Mouse (Mus musculus): Measurements from ENCODE around the gene Ubtd2.

Ubtd2 gene

DNA sequence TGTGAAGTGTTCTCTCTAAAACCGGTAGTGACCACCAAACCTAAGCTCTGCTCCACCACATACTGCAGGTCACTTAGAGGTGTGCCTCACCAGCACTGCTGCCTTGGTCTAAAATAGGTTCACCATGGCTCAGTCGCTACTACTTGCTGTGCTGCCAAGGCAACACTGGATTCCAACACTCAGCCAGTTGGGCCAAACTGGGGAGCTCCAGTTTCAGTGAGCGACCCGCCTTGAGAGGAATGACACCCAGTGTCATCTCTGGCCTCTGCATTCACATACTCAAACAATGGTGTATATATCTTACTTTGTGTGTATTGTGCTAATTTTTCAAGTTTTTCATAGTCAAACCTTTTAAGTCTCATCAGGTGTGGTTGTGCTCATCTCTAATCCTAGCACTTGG lies 63.6 kb downstream of the Ubtd2 start:
- no peak for DNase-seq (ENCODE audit: low spot score in 2 of 2)

- no peak for DNase-seq (ENCODE audit: low spot score in 2 of 2)
These were observed 64.2 kb downstream of the Ubtd2 start for GRCm38 (mm10) chr11:32519354-32519753.

- peak in 1 of 2 experiments; percentile 10 for DNase-seq (ENCODE audit: low spot score in 2 of 2)
These were observed 66.1 kb downstream of the Ubtd2 start for GRCm38 (mm10) chr11:32521246-32521645.

DNA sequence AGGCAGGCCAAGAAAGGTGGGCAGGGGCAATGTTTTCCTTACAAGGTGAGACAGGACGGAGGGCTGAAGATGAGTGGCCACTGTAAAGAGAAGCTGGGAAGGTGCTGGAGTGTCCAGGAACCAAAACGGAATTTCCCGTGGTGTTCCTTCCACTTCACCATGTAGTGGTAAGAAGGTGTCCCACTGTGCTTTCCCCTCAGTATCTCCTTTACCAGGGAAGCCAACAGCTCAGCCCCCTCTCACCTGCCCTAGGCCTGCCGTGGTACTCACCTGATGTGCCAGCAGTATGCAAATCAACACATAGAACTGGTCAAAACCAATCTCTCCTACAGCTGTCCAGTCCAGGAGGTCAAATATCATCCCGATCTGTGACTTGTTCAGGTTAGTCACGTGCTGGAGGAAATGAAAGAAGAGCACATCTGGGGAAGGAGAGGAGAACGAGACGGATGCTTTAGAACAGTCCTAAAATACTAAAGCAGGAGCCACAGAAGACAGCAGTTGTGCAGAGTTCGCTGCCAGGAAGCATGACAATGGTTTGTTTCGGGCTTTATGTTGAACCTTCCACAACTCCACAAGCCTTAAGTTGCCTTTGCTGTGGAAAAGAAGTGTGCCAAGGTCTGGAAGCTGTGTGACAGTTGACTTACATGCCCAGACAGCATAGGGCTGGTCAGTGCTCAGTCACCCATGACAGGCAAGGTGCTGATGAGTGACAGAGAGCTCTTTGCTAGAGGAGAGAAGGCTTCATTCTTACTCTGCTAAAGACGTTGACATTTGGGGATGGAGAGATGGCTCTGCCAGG lies 69.2 kb downstream of the Ubtd2 start:
- peak in 1 of 2 experiments; percentile 14 for DNase-seq (ENCODE audit: low spot score in 2 of 2)

DNA sequence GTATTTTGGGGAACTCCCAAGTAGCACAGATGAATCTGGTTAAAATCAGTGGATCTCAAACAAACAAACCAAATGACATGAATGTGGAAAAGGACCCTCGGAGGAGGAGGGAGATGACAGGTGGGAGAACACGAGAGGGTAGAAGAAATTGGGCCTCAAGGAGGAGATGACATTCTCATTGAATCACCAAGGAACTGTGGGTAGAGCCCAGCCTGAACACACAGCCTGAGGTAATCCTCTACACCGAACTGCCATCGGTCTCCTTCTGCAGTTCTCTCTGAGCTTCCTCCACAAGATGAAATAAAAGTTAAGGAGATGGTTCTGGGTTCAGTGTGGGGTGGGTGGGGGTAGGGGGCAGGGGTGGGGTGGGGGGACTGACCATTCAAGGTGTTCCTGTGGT lies 71.8 kb downstream of the Ubtd2 start:
- no peak for DNase-seq (ENCODE audit: low spot score in 2 of 2)

DNA sequence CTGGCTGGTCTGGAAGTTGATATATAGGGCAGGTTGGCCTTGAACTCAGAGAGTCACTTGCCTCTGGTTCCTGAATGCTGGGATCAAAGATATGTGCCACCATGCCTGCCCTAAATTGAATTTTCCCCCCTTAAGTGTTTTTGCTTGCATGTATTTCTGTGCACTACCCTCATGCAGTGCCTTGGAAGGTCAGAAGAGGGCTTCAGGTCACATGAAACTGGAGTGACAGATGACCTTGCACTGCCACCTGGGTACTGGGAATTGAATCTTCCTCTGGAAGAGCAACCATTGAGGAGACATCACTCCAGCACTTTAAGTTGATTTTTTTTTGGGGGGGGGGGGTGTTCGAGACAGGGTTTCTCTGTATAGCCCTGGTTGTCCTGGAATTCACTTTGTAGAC lies 75.0 kb downstream of the Ubtd2 start:
- no peak for DNase-seq (ENCODE audit: low spot score in 2 of 2)

GRCm38 (mm10) chr11:32531871-32532764 lies 76.9 kb downstream of the Ubtd2 start, which contains the start of gene Efcab9:
Efcab9 (minus strand) TSS chr11:32532081.
- DNase-seq (ENCODE audit: low spot score in 2 of 2) = no peak

GRCm38 (mm10) chr11:32532765-32533481 lies 77.8 kb downstream of the Ubtd2 start, which contains the start of gene Stk10:
Stk10 (plus strand) TSS chr11:32533305.
- DNase-seq (ENCODE audit: low spot score in 2 of 2) = peak; percentile 95

DNA sequence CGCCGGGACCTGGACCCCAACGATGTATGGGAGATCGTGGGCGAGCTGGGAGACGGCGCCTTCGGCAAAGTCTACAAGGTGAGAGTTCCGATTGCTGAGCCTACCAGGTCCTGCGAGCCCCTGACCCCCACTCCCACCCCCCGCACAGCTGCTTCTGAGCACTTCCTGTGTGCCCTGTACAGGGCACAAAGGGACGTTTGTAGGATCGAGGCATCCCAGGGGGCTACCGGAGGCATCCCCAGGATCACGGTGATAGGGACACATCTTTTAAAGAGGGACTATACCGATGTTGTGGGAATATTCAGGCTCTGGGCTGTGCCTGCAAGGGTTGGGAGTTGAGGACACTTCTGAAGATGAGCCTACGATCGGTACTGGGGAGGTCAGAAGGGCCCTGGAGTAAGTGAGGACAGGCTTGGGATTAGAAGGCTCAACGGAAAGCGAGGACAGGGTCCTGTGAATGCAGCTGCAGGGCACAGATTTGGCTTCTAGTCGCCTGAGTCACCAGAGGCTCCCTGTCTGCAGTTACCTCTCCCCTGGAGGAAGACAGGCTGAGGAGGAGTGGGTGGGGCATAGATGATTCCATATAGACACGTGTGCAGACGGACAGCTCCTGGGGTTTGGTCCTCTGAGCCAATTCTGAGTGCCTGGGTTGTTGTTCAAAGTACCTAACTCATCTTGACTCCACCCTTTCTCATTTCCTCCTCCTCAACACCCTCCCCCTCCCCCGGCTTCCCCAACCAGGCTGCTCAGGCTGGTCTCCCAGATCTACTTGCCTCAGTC lies 78.5 kb downstream of the Ubtd2 start:
- peak in 1 of 2 experiments; percentile 50 for DNase-seq (ENCODE audit: low spot score in 2 of 2)

- no peak for DNase-seq (ENCODE audit: low spot score in 2 of 2)
These were observed 79.4 kb downstream of the Ubtd2 start for GRCm38 (mm10) chr11:32534453-32535075.

- no peak for DNase-seq (ENCODE audit: low spot score in 2 of 2)
These were observed 80.5 kb downstream of the Ubtd2 start for GRCm38 (mm10) chr11:32535646-32536045.

DNA sequence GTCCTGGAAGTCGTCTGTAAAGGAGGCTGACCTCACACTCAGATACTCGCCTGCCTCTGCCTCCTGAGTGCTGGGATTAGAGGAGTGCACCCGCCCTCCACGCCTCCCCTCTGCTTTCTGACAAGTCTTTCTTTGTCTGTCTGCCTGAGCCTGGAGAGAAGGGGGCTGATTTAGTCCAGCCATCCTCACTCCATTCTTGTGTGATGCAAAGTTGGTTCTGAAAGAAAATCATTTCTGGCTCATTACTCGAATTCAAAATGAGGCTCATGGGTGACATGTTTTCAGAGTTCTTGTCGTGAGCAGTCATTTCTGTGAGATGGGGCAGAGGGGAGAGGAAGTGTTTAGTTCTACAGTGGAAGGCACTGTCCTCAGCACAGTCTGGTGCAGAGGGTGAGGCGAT lies 81.8 kb downstream of the Ubtd2 start:
- DNase-seq (ENCODE audit: low spot score in 2 of 2) = no peak

DNA sequence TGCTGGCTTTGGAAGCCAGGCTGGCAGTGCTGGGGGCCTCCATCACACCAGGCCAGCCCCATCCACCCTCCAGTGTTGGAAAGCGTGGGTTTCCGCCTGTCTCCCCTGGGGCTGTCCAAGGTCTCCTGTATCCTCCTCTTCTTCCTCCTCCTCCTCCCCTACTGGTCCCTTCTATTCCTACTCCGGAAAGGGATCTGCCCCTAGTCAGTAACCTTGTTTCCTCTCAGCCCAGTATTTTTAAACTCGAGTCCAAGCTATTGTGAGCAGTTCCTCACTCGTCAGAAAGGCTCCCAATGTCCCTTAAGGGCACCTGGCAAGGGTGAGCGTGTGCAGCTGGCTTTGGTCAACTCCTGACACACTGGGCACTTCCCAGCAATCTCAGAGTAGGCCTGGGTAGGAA lies 83.3 kb downstream of the Ubtd2 start:
- no peak for DNase-seq (ENCODE audit: low spot score in 2 of 2)

DNA sequence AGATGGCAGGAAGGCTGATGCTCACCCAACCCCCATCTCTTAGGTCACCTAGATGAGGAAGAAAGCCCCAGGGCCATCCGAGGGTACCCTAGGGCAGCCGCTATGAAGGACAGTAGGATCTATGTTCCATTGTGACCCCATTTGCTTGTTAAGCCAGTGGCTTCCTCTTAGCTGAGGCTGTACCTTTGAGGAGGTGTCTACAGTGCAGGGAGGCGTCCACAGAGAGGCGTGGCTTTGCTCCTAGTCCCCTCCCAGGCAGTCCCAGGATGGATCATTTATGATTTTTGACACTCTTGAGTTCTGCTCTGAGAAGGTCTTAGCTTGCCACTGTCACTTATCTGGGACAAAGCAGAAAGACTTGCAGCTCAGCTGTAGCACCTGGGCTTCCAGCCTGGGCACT lies 83.7 kb downstream of the Ubtd2 start:
- DNase-seq (ENCODE audit: low spot score in 2 of 2) = no peak

- no peak for DNase-seq (ENCODE audit: low spot score in 2 of 2)
These were observed 84.5 kb downstream of the Ubtd2 start for GRCm38 (mm10) chr11:32539717-32540116.

- DNase-seq (ENCODE audit: low spot score in 2 of 2) = no peak
These were observed 85.3 kb downstream of the Ubtd2 start for GRCm38 (mm10) chr11:32540463-32540862.

DNA sequence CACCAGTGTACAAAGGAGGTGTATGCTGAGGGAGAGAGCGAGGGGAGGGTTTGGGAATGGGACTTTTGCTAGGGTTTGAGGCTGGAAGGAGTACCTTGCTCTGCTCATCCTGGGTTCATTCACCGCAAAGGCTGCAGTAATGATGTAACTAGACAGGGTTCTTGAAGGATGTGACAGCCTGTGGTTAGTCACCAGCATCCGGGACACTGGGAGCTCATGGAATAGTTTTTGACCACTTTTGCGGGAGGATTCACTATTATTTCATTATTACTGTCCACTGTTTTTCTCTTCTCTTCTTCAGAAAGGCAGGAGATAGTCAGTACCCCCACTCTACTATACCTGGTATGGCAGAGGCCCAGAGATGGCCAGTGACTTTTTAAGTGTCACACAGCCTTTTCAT lies 87.0 kb downstream of the Ubtd2 start:
- DNase-seq (ENCODE audit: low spot score in 2 of 2) = no peak

DNA sequence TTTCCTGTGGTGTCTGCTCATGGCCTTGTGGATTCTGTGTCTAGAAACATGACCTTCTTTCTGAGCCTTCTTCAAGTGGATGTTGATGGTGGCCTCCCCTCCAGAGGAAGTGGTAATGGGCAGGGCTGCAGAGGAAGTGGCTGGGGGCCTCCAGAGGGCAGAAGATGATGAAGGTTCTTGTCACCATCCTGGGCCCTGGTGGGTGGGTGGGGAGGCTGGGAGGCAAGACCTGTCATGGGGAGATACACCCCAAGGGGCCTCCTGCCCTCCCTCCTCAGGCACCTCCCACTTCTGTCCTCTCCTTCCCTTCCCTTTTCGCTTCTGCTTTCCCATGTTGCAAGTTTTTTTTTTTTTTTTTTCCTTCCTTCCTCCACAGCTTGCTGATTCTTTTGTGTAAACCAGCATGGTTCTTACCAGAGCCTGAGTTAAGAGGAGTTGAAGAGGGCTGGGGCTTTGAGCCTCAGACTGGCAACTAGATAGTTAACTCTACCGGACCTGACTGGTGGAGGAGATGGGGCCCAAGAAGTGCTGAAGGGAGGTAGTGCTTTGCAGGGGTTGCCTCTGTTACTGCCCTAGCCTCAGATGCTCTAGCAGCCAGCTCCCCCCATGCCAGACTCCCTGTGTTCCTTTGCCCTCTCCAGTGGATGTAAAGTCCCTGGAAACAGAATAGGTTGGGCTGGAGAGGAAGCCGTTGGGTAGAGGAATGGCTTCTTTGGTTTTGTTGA lies 87.7 kb downstream of the Ubtd2 start:
- DNase-seq (ENCODE audit: low spot score in 2 of 2) = no peak

DNA sequence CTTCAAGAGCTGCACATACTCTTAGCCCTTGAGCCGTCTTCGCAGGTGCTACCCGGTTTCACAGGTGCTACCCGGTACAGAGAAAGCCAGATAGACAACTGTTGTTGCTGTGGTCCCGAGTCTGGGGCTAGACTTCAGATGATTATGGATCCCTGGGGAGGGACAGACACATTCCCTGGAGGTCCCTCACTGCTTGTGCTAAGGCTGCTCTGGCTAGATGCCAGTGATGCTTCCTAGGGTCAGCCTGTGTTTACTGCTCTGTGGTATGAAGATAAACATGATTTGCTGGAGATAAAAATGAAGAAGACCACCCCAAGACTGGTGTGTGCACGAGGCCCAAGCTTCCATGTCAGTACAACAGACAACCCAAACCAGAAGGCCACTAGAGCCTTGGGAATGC lies 88.9 kb downstream of the Ubtd2 start:
- no peak for DNase-seq (ENCODE audit: low spot score in 2 of 2)

DNA sequence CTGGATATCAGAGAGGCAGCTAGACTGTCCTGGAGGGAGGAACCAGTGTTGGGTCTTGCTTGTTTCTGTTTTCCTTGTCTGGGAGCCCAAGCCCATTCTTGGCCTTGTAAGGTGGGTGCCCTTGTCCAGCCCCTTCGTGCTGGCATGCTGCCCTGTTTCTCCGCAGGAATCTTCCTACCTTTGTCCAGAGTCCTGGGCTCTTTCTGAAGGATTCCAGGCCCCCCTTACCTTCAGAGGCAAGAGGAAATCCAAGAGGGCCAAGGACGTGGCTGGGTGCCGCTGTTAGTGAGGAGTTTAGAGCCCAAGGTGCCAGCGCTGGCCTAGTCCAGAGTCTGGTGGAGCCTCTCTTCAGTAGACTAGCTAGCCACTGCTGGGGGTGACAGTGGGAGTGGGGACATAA lies 89.3 kb downstream of the Ubtd2 start:
- DNase-seq (ENCODE audit: low spot score in 2 of 2) = no peak

All from right cerebral cortex, postnatal 10 days (tissue).